Mouse (Mus musculus): Measurements from ENCODE around the gene Chad. TPM values are rescaled to one million over a fixed set of nuclear protein-coding genes. Genes with fewer than 3 reads are reported as not detected.
A peak's percentile ranks its signal among the peaks of the same experiment; 100 is the strongest.

The Chad gene
- polyA plus RNA-seq, 1 experiment from 2014 or later = not detected

GRCm38 (mm10) chr11:94598437-94599120, 33.7 kb downstream of the Chad start:
- WGBS = 77% methylated on average over 6 of the region's 6 CpGs
- no peak for ATAC-seq (replicated peaks; ENCODE audit: low FRiP score)
- no peak overlapping the region for H3K9ac ChIP-seq (ENCODE audit: low read length)

GRCm38 (mm10) chr11:94600447-94600846, 35.6 kb downstream of the Chad start:
- Histone ChIP-seq H3K9me3 (ENCODE audit: control insufficient read depth, low read length) (no peaks in the 10 kb centered on the region), H3K9ac (ENCODE audit: low read length) (no peak overlapping the region), H3K36me3 (ENCODE audit: control insufficient read depth, insufficient read depth, low read length) (no peaks in the 10 kb centered on the region), H3K27ac (ENCODE audit: low read depth, low read length) (no peak overlapping the region), H3K4me3 (ENCODE audit: low read depth, low read length) (no peak overlapping the region), H3K4me2 (ENCODE audit: low read depth, low read length, severe bottlenecking) (no peak overlapping the region), H3K4me1 (replicated peaks; ENCODE audit: control insufficient read depth, insufficient read depth, low read length) (peaks cover 3% of the 10 kb centered on the region; the same call in 1 of the 2 replicates), H3K27me3 (ENCODE audit: control insufficient read depth, insufficient read depth, low read length) (no peaks in the 10 kb centered on the region)
- 93% methylated on average over 7 of the region's 7 CpGs for WGBS
- DNase-seq (ENCODE audit: low spot score) = no peak
- no peak for ATAC-seq (replicated peaks; ENCODE audit: low FRiP score)

More at GRCm38 (mm10) chr11:94598437-94599120, 33.7 kb downstream of the Chad start:
- Histone ChIP-seq H3K36me3 (ENCODE audit: control insufficient read depth, insufficient read depth, low read length) (no peaks in the 10 kb centered on the region; the same call in 1 of the 2 replicates), H3K27ac (ENCODE audit: low read depth, low read length) (no peak overlapping the region), H3K4me2 (ENCODE audit: low read depth, low read length, severe bottlenecking) (no peak overlapping the region), H3K4me1 (replicated peaks; ENCODE audit: control insufficient read depth, insufficient read depth, low read length) (peaks cover 3% of the 10 kb centered on the region; the same call in 1 of the 2 replicates), H3K4me3 (ENCODE audit: low read depth, low read length) (no peak overlapping the region), H3K27me3 (ENCODE audit: control insufficient read depth, insufficient read depth, low read length) (no peaks in the 10 kb centered on the region), H3K9me3 (ENCODE audit: control insufficient read depth, low read length) (no peaks in the 10 kb centered on the region)
- no peak for DNase-seq (ENCODE audit: low spot score)

- Histone ChIP-seq H3K9me3 (ENCODE audit: control insufficient read depth, low read length) (no peaks in the 10 kb centered on the region), H3K27me3 (ENCODE audit: control insufficient read depth, insufficient read depth, low read length) (no peaks in the 10 kb centered on the region), H3K4me2 (ENCODE audit: low read depth, low read length, severe bottlenecking) (peak within 1 kb of the TSS; percentile 52), H3K4me1 (replicated peaks; ENCODE audit: control insufficient read depth, insufficient read depth, low read length) (peaks cover 3% of the 10 kb centered on the region; the same call in 1 of the 2 replicates), H3K36me3 (ENCODE audit: control insufficient read depth, insufficient read depth, low read length) (no peaks in the 10 kb centered on the region), H3K9ac (ENCODE audit: low read length) (peak within 1 kb of the TSS; percentile 39), H3K27ac (ENCODE audit: low read depth, low read length) (no peak within 1 kb of the TSS), H3K4me3 (ENCODE audit: low read depth, low read length) (peak within 1 kb of the TSS; percentile 39)
- DNase-seq (ENCODE audit: low spot score) (peak; percentile 93), ATAC-seq (replicated peaks; ENCODE audit: low FRiP score) (peak; percentile 95)
- 2% methylated on average over 52 of the region's 52 CpGs for WGBS
Observed at GRCm38 (mm10) chr11:94601321-94602281, 36.8 kb downstream of the Chad start, which contains the start of gene Acsf2. Gene Acsf2, minus strand, starts transcription at chr11:94601871.

DNA sequence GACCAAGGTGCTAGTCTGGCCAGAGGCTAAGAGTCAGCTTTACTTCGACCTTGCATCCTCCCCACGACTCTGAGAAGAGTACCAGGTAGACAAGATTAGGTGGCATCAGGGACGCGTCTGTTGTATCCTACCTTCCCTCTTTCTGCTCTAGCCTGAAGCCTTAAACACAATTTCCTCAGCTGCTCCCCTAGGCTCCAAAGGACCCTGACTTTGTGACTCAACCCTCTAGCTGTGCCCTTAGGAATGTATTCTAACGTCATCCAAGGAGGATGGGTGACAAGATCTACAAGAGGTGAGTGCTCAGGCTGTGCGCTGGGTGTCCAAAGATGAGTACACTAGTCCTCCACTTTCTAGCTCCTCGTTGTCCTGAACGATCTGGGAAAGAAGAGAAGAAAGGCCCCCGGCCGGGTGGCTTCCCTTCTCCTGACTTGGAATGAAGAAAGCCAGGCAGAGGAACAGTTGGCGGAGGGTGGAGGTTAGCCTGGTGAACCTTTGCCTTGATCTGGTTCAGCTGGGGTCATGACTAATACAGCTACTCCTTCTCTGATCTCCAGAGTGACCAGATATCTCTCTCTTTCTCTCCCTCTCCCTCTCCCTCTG, 37.6 kb downstream of the Chad start:
- no peak overlapping the region for H3K27ac ChIP-seq (ENCODE audit: low read depth, low read length)
- WGBS = 62% methylated on average over 11 of the region's 11 CpGs
- H3K36me3 ChIP-seq (ENCODE audit: control insufficient read depth, insufficient read depth, low read length) = no peaks in the 10 kb centered on the region
- ATAC-seq (replicated peaks; ENCODE audit: low FRiP score) = no peak
- no peak for DNase-seq (ENCODE audit: low spot score)
- no peaks in the 10 kb centered on the region for H3K27me3 ChIP-seq (ENCODE audit: control insufficient read depth, insufficient read depth, low read length)
- H3K4me1 ChIP-seq (replicated peaks; ENCODE audit: control insufficient read depth, insufficient read depth, low read length) = peaks cover 3% of the 10 kb centered on the region; the same call in 1 of the 2 replicates
- H3K4me2 ChIP-seq (ENCODE audit: low read depth, low read length, severe bottlenecking) = peak overlapping the region; percentile 52; the same call in 1 of the 2 replicates
- no peak overlapping the region for H3K4me3 ChIP-seq (ENCODE audit: low read depth, low read length)
- no peak overlapping the region; the same call in 1 of the 2 replicates for H3K9ac ChIP-seq (ENCODE audit: low read length)
- H3K9me3 ChIP-seq (ENCODE audit: control insufficient read depth, low read length) = no peaks in the 10 kb centered on the region

- ATAC-seq (replicated peaks; ENCODE audit: low FRiP score) (no peak), DNase-seq (ENCODE audit: low spot score) (no peak)
- 74% methylated on average over 4 of the region's 4 CpGs for WGBS
- H3K4me3 ChIP-seq (ENCODE audit: low read depth, low read length) = no peak overlapping the region
- H3K27ac ChIP-seq (ENCODE audit: low read depth, low read length) = no peak overlapping the region
- no peaks in the 10 kb centered on the region for H3K4me1 ChIP-seq (replicated peaks; ENCODE audit: control insufficient read depth, insufficient read depth, low read length)
- no peaks in the 10 kb centered on the region for H3K9me3 ChIP-seq (ENCODE audit: control insufficient read depth, low read length)
- no peaks in the 10 kb centered on the region for H3K27me3 ChIP-seq (ENCODE audit: control insufficient read depth, insufficient read depth, low read length)
- H3K36me3 ChIP-seq (ENCODE audit: control insufficient read depth, insufficient read depth, low read length) = no peaks in the 10 kb centered on the region
- no peak overlapping the region for H3K9ac ChIP-seq (ENCODE audit: low read length)
- no peak overlapping the region for H3K4me2 ChIP-seq (ENCODE audit: low read depth, low read length, severe bottlenecking)
Observed at GRCm38 (mm10) chr11:94610744-94611740, 46.2 kb downstream of the Chad start.

DNA sequence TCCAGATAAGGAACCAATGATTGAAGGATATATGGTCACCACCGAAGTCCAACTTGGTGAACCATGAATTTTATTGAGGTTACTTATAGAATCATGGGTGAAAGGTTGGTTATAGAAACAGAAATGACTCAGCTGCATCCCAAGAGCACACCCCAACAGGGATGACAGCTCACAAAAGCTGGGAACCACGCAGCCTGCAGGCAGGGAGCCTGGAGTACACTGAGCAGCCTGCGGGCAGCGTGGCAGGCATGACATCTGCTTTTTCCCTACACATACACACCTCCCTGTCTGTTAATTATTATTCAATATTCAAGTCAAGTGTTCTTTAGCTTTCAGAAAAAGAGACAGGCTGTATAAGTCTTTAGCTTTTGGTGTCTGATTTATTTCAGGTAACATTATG, 49.8 kb downstream of the Chad start:
- no peaks in the 10 kb centered on the region for H3K4me1 ChIP-seq (replicated peaks; ENCODE audit: control insufficient read depth, insufficient read depth, low read length)
- WGBS = 89% methylated on average over 4 of the region's 4 CpGs
- no peaks in the 10 kb centered on the region for H3K36me3 ChIP-seq (ENCODE audit: control insufficient read depth, insufficient read depth, low read length)
- H3K4me3 ChIP-seq (ENCODE audit: low read depth, low read length) = no peak overlapping the region
- no peaks in the 10 kb centered on the region for H3K9me3 ChIP-seq (ENCODE audit: control insufficient read depth, low read length)
- no peak overlapping the region for H3K27ac ChIP-seq (ENCODE audit: low read depth, low read length)
- DNase-seq (ENCODE audit: low spot score) (peak; percentile 38), ATAC-seq (replicated peaks; ENCODE audit: low FRiP score) (no peak)
- no peak overlapping the region for H3K4me2 ChIP-seq (ENCODE audit: low read depth, low read length, severe bottlenecking)
- H3K27me3 ChIP-seq (ENCODE audit: control insufficient read depth, insufficient read depth, low read length) = no peaks in the 10 kb centered on the region
- no peak overlapping the region for H3K9ac ChIP-seq (ENCODE audit: low read length)

DNA sequence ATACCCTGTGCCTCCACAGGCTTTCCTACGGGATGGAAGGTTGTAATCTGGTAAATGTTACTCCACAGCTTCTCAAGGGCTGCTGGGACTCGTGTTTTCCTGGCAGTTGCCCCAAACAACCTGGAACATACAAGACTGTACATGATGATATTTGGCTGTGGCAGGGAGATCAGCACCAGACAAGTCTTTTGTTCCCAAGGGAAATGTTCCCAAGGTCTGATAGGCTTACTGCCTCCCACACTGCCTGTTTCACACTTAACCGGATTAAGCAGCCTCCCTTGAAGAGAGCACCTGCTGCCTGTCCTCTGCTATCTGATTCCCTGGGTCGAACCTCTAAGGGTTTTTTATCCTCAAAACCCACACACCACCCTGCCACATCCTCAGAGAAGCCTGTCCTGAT, 50.6 kb downstream of the Chad start:
- DNase-seq (ENCODE audit: low spot score) (no peak), ATAC-seq (replicated peaks; ENCODE audit: low FRiP score) (no peak)
- Histone ChIP-seq H3K36me3 (ENCODE audit: control insufficient read depth, insufficient read depth, low read length) (no peaks in the 10 kb centered on the region), H3K4me3 (ENCODE audit: low read depth, low read length) (no peak overlapping the region), H3K9me3 (ENCODE audit: control insufficient read depth, low read length) (no peaks in the 10 kb centered on the region), H3K27ac (ENCODE audit: low read depth, low read length) (no peak overlapping the region), H3K9ac (ENCODE audit: low read length) (no peak overlapping the region), H3K4me2 (ENCODE audit: low read depth, low read length, severe bottlenecking) (no peak overlapping the region), H3K27me3 (ENCODE audit: control insufficient read depth, insufficient read depth, low read length) (no peaks in the 10 kb centered on the region), H3K4me1 (replicated peaks; ENCODE audit: control insufficient read depth, insufficient read depth, low read length) (no peaks in the 10 kb centered on the region)
- 27% methylated on average over 4 of the region's 4 CpGs for WGBS

Data from forebrain, embryonic 11.5 days (tissue).